Mouse (Mus musculus): ENCODE measurements at regions not wholly inside any gene's neighbourhood (a gene's known extent, or its start where the extent isn't known, plus 50 kb on each side); places are given as distances from the start of the nearest gene placed in this dataset.
A peak's percentile ranks its signal among the peaks of the same experiment; 100 is the strongest.

DNA sequence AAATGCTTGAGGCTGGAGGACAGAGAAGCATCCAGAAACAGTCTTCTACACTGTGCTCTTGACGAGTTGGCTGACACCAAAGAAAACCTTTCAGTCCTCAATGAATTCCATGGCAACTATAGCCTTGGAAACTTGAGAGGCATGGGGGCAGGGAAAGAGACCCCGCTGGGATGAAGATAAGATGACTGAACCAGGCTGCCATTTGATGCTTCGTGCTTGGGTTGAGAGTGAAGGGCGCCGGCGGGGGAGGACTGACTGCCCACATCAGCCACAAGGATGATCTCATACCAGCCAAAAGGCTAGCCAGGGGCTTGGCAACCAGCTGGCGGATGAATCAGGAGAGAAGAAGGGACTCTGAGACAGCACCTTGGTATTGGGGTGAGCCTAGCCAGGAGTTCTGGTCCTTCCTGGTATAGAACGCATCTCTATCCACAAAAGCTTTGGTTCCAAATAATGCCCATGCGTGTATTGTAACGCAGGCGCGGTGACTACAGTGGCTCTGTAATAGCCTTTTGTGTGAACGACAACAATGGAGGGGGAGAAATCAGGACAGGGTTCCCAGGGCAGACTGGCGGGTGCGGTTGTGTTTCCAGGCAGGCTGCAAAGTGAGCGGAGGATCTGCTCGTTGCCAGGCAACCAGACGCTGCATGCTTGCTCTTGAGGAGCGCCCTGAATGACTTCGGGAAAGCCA, 55.0 kb upstream of the Dars start:
- WGBS = under 1% methylated on average over 20 of the region's 20 CpGs
- Histone ChIP-seq H3K9ac (peak overlapping the region; percentile 47), H3K27ac (peak overlapping the region; percentile 83), H3K4me2 (replicated peaks) (peak overlapping the region; percentile 52), H3K4me3 (replicated peaks; ENCODE audit: low read length) (peak overlapping the region; percentile 24), H3K9me3 (ENCODE audit: control insufficient read depth, low read length) (no peaks in the 10 kb centered on the region), H3K36me3 (replicated peaks; ENCODE audit: control insufficient read depth, insufficient read depth) (no peaks in the 10 kb centered on the region), H3K4me1 (replicated peaks; ENCODE audit: control insufficient read depth, insufficient read depth, low read length) (peaks cover 13% of the 10 kb centered on the region), H3K27me3 (ENCODE audit: control insufficient read depth, insufficient read depth, low read length) (no peaks in the 10 kb centered on the region)
- DNase-seq (ENCODE audit: low spot score) (peak; percentile 83), ATAC-seq (ENCODE audit: low FRiP score) (peak; percentile 92)

GRCm38 (mm10) chr1:128470786-128471185, 53.6 kb upstream of the Dars start:
- no peak for DNase-seq (ENCODE audit: low spot score)
- 51% methylated on average over 2 of the region's 2 CpGs for WGBS
- H3K4me1 ChIP-seq (replicated peaks; ENCODE audit: control insufficient read depth, insufficient read depth, low read length) = peaks cover 13% of the 10 kb centered on the region

GRCm38 (mm10) chr1:128469054-128469453, 51.9 kb upstream of the Dars start:
- no peaks in the 10 kb centered on the region for H3K36me3 ChIP-seq (replicated peaks; ENCODE audit: control insufficient read depth, insufficient read depth)
- H3K4me3 ChIP-seq (replicated peaks; ENCODE audit: low read length) = no peak overlapping the region
- no peak overlapping the region for H3K27ac ChIP-seq
- H3K4me1 ChIP-seq (replicated peaks; ENCODE audit: control insufficient read depth, insufficient read depth, low read length) = peaks cover 13% of the 10 kb centered on the region
- no peaks in the 10 kb centered on the region for H3K27me3 ChIP-seq (ENCODE audit: control insufficient read depth, insufficient read depth, low read length)
- no peak overlapping the region for H3K9ac ChIP-seq
- no peak for ATAC-seq (ENCODE audit: low FRiP score)
- H3K9me3 ChIP-seq (ENCODE audit: control insufficient read depth, low read length) = no peaks in the 10 kb centered on the region
- no peak overlapping the region for H3K4me2 ChIP-seq (replicated peaks)
- no peak for DNase-seq (ENCODE audit: low spot score)
- 95% methylated on average over 7 of the region's 7 CpGs for WGBS

More at GRCm38 (mm10) chr1:128470786-128471185, 53.6 kb upstream of the Dars start:
- Histone ChIP-seq H3K4me2 (replicated peaks) (no peak overlapping the region), H3K4me3 (replicated peaks; ENCODE audit: low read length) (no peak overlapping the region), H3K36me3 (replicated peaks; ENCODE audit: control insufficient read depth, insufficient read depth) (no peaks in the 10 kb centered on the region), H3K9me3 (ENCODE audit: control insufficient read depth, low read length) (no peaks in the 10 kb centered on the region), H3K9ac (no peak overlapping the region), H3K27ac (no peak overlapping the region), H3K27me3 (ENCODE audit: control insufficient read depth, insufficient read depth, low read length) (no peaks in the 10 kb centered on the region)
- no peak for ATAC-seq (ENCODE audit: low FRiP score)
